Mouse (Mus musculus): Measurements from ENCODE around the gene Zbtb22.
"Not testable (repeated sequence)": the region's sequence is repeated elsewhere in the genome, so short reads cannot be mapped to it uniquely, and the experiment has no call there.

Gene Zbtb22

GRCm38 (mm10) chr17:33915671-33916250, at the start of gene Zbtb22, which contains the start of gene Tapbp:
Zbtb22 (plus strand) TSS chr17:33915904.
Tapbp (plus strand) TSS chr17:33915899.
- peak; percentile 98 for DNase-seq

- not testable (repeated sequence) for DNase-seq
Observed at GRCm38 (mm10) chr17:33873537-33873936, 42.2 kb upstream of the Zbtb22 start, which contains the start of gene Gm7029. Gm7029 (plus strand) TSS chr17:33873837.

- DNase-seq = no peak
Observed at GRCm38 (mm10) chr17:33874411-33874810, 41.3 kb upstream of the Zbtb22 start.

- DNase-seq = peak; percentile 20
Observed at GRCm38 (mm10) chr17:33875797-33876196, 39.9 kb upstream of the Zbtb22 start.

GRCm38 (mm10) chr17:33884320-33884719, 31.4 kb upstream of the Zbtb22 start:
- not testable (repeated sequence) for DNase-seq

GRCm38 (mm10) chr17:33887802-33888201, 27.9 kb upstream of the Zbtb22 start:
- not testable (repeated sequence) for DNase-seq

- DNase-seq = not testable (repeated sequence)
Observed at GRCm38 (mm10) chr17:33888230-33888629, 27.5 kb upstream of the Zbtb22 start.

GRCm38 (mm10) chr17:33889941-33890532, 25.7 kb upstream of the Zbtb22 start:
- DNase-seq = not testable (repeated sequence)

GRCm38 (mm10) chr17:33890533-33891059, 25.1 kb upstream of the Zbtb22 start, which contains the start of gene Kifc1:
Kifc1 (minus strand) TSS chr17:33890661.
- peak; percentile 98 for DNase-seq

- DNase-seq = no peak
Observed at GRCm38 (mm10) chr17:33891357-33891756, 24.3 kb upstream of the Zbtb22 start.

GRCm38 (mm10) chr17:33891892-33892291, 23.8 kb upstream of the Zbtb22 start:
- DNase-seq = not testable (repeated sequence)

GRCm38 (mm10) chr17:33892429-33892828, 23.3 kb upstream of the Zbtb22 start:
- DNase-seq = no peak

GRCm38 (mm10) chr17:33893011-33893410, 22.7 kb upstream of the Zbtb22 start:
- DNase-seq = not testable (repeated sequence)

GRCm38 (mm10) chr17:33897114-33897794, 18.4 kb upstream of the Zbtb22 start:
- peak; percentile 80 for DNase-seq

- not testable (repeated sequence) for DNase-seq
Observed at GRCm38 (mm10) chr17:33898193-33898592, 17.5 kb upstream of the Zbtb22 start.

GRCm38 (mm10) chr17:33899642-33900041, 16.1 kb upstream of the Zbtb22 start:
- DNase-seq = no peak

GRCm38 (mm10) chr17:33900281-33900988, 15.3 kb upstream of the Zbtb22 start:
- DNase-seq = no peak

GRCm38 (mm10) chr17:33900989-33901314, 14.8 kb upstream of the Zbtb22 start:
- DNase-seq = no peak

- no peak for DNase-seq
Observed at GRCm38 (mm10) chr17:33901653-33902052, 14.1 kb upstream of the Zbtb22 start.

- no peak for DNase-seq
Observed at GRCm38 (mm10) chr17:33902079-33902478, 13.6 kb upstream of the Zbtb22 start.

GRCm38 (mm10) chr17:33902491-33902890, 13.2 kb upstream of the Zbtb22 start:
- no peak for DNase-seq

- not testable (repeated sequence) for DNase-seq
Observed at GRCm38 (mm10) chr17:33903911-33904651, 11.6 kb upstream of the Zbtb22 start.

Data from embryo, embryonic 11 days (tissue).